Mouse (Mus musculus) kidney, postnatal 14 days (tissue): ENCODE measurements around the gene Gm3298.
"Not testable (repeated sequence)": the region's sequence is repeated elsewhere in the genome, so short reads cannot be mapped to it uniquely, and the experiment has no call there.

Source experiments
- DNase-seq: peaks from one replicate; pipeline ENCODE4 v3.0.0; 2022; ENCODE audit warnings: mixed read lengths

Gm3298 gene

DNA sequence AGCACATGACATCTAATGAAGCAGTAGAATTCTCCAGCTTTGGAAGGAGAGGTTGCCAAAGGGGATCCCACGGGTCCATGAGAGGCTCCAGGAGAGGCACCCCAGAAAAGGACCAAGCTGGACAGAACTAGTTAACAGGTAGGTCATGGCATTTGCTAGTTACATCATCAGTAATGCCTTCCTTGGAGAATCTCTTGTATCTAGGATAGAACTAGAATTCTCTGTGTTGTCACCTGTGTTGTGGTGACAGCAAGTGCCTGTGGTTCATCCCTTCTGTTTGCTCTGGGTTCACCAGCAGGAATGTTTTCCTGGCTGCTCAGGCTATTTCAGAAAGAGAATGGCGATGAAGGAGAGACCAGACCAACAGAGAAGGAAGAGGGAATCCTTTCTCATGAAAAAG, at the start of gene Gm3298:
Gm3298 (plus strand) TSS at position 301 of the 400 bp plus-strand sequence.
- not testable (repeated sequence) for DNase-seq

DNA sequence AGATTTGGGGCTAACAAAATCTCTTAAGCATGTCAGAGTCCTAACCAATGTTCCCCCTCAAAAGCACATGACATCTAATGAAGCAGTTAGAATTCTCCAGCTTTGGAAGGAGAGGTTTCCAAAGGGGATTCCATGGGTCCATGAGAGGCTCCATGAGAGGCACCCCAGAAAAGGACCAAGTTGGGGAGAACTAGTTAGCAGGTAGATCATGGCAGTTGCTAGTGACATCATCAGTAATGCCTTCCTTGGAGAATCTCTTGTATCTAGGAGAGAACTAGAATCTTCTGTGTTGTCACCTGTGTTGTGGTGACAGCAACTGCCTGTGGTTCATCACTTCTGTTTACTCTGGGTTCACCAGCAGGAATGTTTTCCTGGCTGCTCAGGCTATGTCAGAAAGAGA, 32.1 kb upstream of the Gm3298 start, which contains the start of gene Gm8297:
Gm8297 (plus strand) TSS at position 301 of the 400 bp plus-strand sequence.
- DNase-seq: not testable (repeated sequence)

DNA sequence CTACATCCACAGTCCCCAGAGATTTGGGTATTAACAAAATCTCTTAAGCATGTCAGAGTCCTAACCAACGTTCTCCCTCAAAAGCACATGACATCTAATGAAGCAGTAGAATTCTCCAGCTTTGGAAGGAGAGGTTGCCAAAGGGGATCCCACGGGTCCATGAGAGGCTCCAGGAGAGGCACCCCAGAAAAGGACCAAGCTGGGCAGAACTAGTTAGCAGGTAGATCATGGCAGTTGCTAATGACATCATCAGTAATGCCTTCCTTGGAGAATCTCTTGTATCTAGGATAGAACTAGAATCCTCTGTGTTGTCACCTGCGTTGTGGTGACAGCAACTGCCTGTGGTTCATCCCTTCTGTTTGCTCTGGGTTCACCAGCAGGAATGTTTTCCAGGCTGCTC, 34.6 kb downstream of the Gm3298 start, which contains the start of gene 4930555G01Rik:
4930555G01Rik (plus strand) TSS at position 301 of the 400 bp plus-strand sequence.
- not testable (repeated sequence) for DNase-seq
